Mouse (Mus musculus) ES-Bruce4 (cell line): ENCODE data around the gene Wfdc11.
"Not testable (repeated sequence)": the region's sequence is repeated elsewhere in the genome, so short reads cannot be mapped to it uniquely, and the experiment has no call there.

Source experiments
- CTCF ChIP-seq: IDR thresholded peaks from one replicate; pipeline ENCODE4 v1.8.1; 2011; ENCODE audit warnings: low read depth, low read length
- POLR2A ChIP-seq: IDR thresholded peaks from one replicate; pipeline ENCODE4 v1.8.1; 2011; ENCODE audit warnings: low read length; ENCODE audit not compliant: insufficient read depth

GRCm38 (mm10) chr2:164716194-164716786, 42.4 kb upstream of the Wfdc11 start:
- TF ChIP-seq CTCF, POLR2A: not testable (repeated sequence)
